In the genomic region with DNA sequence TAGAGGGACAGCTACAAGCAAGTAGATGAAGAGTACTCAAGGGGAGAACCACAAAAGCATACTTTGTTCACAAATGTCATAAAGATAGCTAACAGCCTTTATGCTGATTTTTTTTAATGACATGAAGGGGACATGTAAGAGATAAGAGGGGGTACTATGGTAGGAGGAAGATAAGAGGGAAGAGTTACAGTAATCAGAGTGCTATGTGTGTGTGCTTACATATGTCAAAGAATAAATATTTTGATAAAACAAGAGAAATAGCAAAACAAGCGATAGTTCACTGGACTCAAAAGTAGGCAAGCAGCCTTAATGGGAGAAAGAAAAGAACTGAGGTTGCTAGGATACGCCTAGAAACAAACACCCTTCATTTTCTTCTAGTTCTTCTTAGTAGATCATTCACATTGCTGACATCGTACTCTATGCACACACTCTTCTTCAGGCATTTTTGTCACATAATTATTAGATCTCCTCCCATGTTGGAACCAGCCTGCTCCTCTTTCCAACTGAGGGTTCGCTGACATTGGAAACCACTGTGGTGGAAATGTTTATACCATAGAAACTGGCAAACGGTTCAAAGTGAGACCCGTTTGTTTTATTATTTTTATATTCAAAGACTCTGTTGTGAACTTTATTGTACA, we compare ENCODE assay signal across 25 mouse cellular contexts.
"Had no signal": no experiment of that assay in that cellular context is flagged by ENCODE, and none has a peak within 500 bp of the region (broad histone marks: within the 10 kb centered on the region; RNA-seq: fewer than 3 reads in every experiment).

No protein-coding gene starts in this region.

- ATAC-seq: hindbrain, postnatal 0 days; intestine, embryonic 16.5 days had no signal

- H3K9me3 ChIP-seq: heart, embryonic 15.5 days; hindbrain, embryonic 13.5 days; hindbrain, embryonic 15.5 days; kidney, embryonic 15.5 days; limb, embryonic 13.5 days; limb, embryonic 15.5 days had no signal

- H3K4me2 ChIP-seq: heart, embryonic 11.5 days; heart, embryonic 13.5 days; heart, embryonic 15.5 days; hindbrain, embryonic 13.5 days; hindbrain, embryonic 15.5 days; kidney, embryonic 15.5 days; limb, embryonic 13.5 days; limb, embryonic 15.5 days had no signal

- H3K9ac ChIP-seq: heart, embryonic 13.5 days; heart, embryonic 15.5 days; hindbrain, embryonic 13.5 days; hindbrain, embryonic 15.5 days; kidney, embryonic 15.5 days; limb, embryonic 13.5 days; limb, embryonic 15.5 days had no signal

- H3K36me3 ChIP-seq: heart, embryonic 13.5 days; heart, embryonic 15.5 days; hindbrain, embryonic 13.5 days; hindbrain, embryonic 15.5 days; kidney, embryonic 15.5 days; limb, embryonic 13.5 days; limb, embryonic 15.5 days had no signal

- H3K4me3 ChIP-seq: heart, adult 2 months; heart, embryonic 13.5 days; heart, embryonic 15.5 days; hindbrain, embryonic 13.5 days; hindbrain, embryonic 15.5 days; kidney, embryonic 15.5 days; limb, embryonic 13.5 days; limb, embryonic 15.5 days had no signal

- DNase-seq: gastrocnemius, postnatal 14 days; gastrocnemius, postnatal 36 days; heart, adult 11 months; heart, adult 2 months; heart, postnatal 14 days; heart, postnatal 36 days; kidney, adult 11 months; kidney, adult 2 months; kidney, adult 9 months; kidney, postnatal 14 days; kidney, postnatal 36 days; layer of hippocampus, adult 9-11 months; layer of hippocampus, postnatal 36 days; left cerebral cortex, postnatal 4 days had no signal

- H3K27ac ChIP-seq: heart, adult 2 months; heart, embryonic 13.5 days; heart, embryonic 15.5 days; hindbrain, embryonic 13.5 days; hindbrain, embryonic 15.5 days; hindbrain, postnatal 0 days; kidney, embryonic 15.5 days; kidney, postnatal 0 days; limb, embryonic 13.5 days; limb, embryonic 15.5 days had no signal

- H3K4me1 ChIP-seq: heart, embryonic 13.5 days; heart, embryonic 15.5 days; hindbrain, embryonic 13.5 days; hindbrain, embryonic 15.5 days; kidney, embryonic 15.5 days; limb, embryonic 13.5 days; limb, embryonic 15.5 days had no signal

- H3K27me3 ChIP-seq: heart, embryonic 13.5 days; heart, embryonic 15.5 days; hindbrain, embryonic 13.5 days; hindbrain, embryonic 15.5 days; kidney, embryonic 15.5 days; limb, embryonic 13.5 days; limb, embryonic 15.5 days had no signal
